Mouse (Mus musculus): Measurements from ENCODE around the gene Rbfox2. TPM values are rescaled to one million over a fixed set of nuclear protein-coding genes. Genes with fewer than 3 reads are reported as not detected.

The Rbfox2 gene
- total RNA-seq, 2 experiments from 2014 or later = 243 TPM

- peak overlapping the region; percentile 36; the same call in 1 of the 2 replicates for H3K27ac ChIP-seq
- no peak overlapping the region for H3K4me3 ChIP-seq
- no peak for TF ChIP-seq CTCF (conservative IDR thresholded peaks at IDR 0.05)
- DNase-seq (ENCODE audit: low spot score in 2 of 2) = no peak
These were observed 71.3 kb downstream of the Rbfox2 start for GRCm38 (mm10) chr15:77235551-77235950.

GRCm38 (mm10) chr15:77234296-77234695 is 72.5 kb downstream of the Rbfox2 start:
- DNase-seq (ENCODE audit: low spot score in 2 of 2) = no peak
- H3K27ac ChIP-seq = peak overlapping the region; percentile 51
- no peak overlapping the region for H3K4me3 ChIP-seq
- TF ChIP-seq CTCF (conservative IDR thresholded peaks at IDR 0.05) = no peak

GRCm38 (mm10) chr15:77230144-77230543 is 76.7 kb downstream of the Rbfox2 start:
- H3K27ac ChIP-seq = peak overlapping the region; percentile 24; the same call in 1 of the 2 replicates
- no peak for DNase-seq (ENCODE audit: low spot score in 2 of 2)
- peak; percentile 63 for TF ChIP-seq CTCF (conservative IDR thresholded peaks at IDR 0.05)
- no peak overlapping the region for H3K4me3 ChIP-seq

DNA sequence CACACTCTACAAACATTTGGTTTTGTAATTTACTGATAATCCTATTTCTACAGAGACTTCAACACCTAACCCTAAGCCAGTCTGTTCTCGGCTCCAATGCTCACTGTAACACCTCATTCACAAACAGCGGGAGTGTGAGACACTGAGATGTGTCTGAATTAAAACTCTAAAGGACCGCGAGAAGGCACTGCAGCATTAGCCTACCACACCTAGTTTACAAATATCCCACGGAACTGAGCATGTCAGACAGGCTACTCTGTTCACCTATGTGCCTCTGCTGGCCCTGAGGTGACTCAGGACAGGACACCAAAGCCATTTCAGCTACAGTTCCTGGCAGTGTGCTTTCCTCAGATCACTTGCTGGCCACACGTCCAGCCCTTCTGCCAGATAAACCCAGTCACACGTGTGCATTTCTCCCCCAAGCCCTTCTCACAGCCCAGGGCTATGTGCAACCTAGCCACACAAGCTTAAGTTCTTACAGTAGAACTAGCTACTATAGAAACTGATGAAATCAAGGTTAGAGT is 79.9 kb downstream of the Rbfox2 start:
- H3K27ac ChIP-seq = peak overlapping the region; percentile 19; the same call in 1 of the 2 replicates
- H3K4me3 ChIP-seq = no peak overlapping the region
- no peak for DNase-seq (ENCODE audit: low spot score in 2 of 2)
- TF ChIP-seq CTCF (conservative IDR thresholded peaks at IDR 0.05) = no peak

- no peak overlapping the region for H3K4me3 ChIP-seq
- H3K27ac ChIP-seq = peak overlapping the region; percentile 3; the same call in 1 of the 2 replicates
- no peak for TF ChIP-seq CTCF (conservative IDR thresholded peaks at IDR 0.05)
- no peak for DNase-seq (ENCODE audit: low spot score in 2 of 2)
These were observed 80.9 kb downstream of the Rbfox2 start for GRCm38 (mm10) chr15:77225858-77226257.

- peak; percentile 90 for TF ChIP-seq CTCF (conservative IDR thresholded peaks at IDR 0.05)
- DNase-seq (ENCODE audit: low spot score in 2 of 2) = peak; percentile 33 to 42
- H3K27ac ChIP-seq = no peak overlapping the region; the same call in 1 of the 2 replicates
- H3K4me3 ChIP-seq = no peak overlapping the region
These were observed 81.5 kb downstream of the Rbfox2 start for GRCm38 (mm10) chr15:77225274-77225673.

- no peak for TF ChIP-seq CTCF (conservative IDR thresholded peaks at IDR 0.05)
- no peak for DNase-seq (ENCODE audit: low spot score in 2 of 2)
- Histone ChIP-seq H3K4me3 (no peak overlapping the region), H3K27ac (no peak overlapping the region)
These were observed 86.0 kb downstream of the Rbfox2 start for GRCm38 (mm10) chr15:77220833-77221232.

GRCm38 (mm10) chr15:77220137-77220536 is 86.7 kb downstream of the Rbfox2 start:
- DNase-seq (ENCODE audit: low spot score in 2 of 2) = no peak
- Histone ChIP-seq H3K4me3 (no peak overlapping the region), H3K27ac (peak overlapping the region; percentile 15; the same call in 1 of the 2 replicates)
- TF ChIP-seq CTCF (conservative IDR thresholded peaks at IDR 0.05) = peak; percentile 65

- DNase-seq (ENCODE audit: low spot score in 2 of 2) = no peak
- Histone ChIP-seq H3K27ac (peak overlapping the region; percentile 15; the same call in 1 of the 2 replicates), H3K4me3 (no peak overlapping the region)
- TF ChIP-seq CTCF (conservative IDR thresholded peaks at IDR 0.05) = no peak
These were observed 87.2 kb downstream of the Rbfox2 start for GRCm38 (mm10) chr15:77219571-77219970.

DNA sequence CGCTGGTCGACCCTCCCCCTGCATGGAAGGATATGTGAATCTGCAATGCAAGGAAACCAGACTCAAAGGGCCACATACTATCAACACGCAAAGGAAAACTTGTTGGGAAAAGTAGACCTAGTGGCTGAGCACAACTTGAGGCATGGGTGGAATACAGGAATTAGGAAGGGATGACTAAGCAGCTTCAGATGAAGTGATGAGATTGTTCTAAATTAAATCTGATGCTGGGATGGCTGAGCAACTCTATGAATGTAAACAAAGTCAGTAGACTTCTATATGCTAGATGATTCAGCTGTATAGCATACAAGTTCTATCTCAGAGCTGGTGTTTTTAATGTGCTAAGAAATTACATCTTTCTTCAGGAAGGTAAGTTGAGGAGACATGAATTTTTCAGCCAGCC is 88.8 kb downstream of the Rbfox2 start:
- no peak for TF ChIP-seq CTCF (conservative IDR thresholded peaks at IDR 0.05)
- DNase-seq (ENCODE audit: low spot score in 2 of 2) = no peak
- Histone ChIP-seq H3K27ac (no peak overlapping the region), H3K4me3 (no peak overlapping the region)

GRCm38 (mm10) chr15:77217523-77217922 is 89.3 kb downstream of the Rbfox2 start:
- no peak for TF ChIP-seq CTCF (conservative IDR thresholded peaks at IDR 0.05)
- DNase-seq (ENCODE audit: low spot score in 2 of 2) = no peak
- no peak overlapping the region for H3K27ac ChIP-seq
- H3K4me3 ChIP-seq = no peak overlapping the region

DNA sequence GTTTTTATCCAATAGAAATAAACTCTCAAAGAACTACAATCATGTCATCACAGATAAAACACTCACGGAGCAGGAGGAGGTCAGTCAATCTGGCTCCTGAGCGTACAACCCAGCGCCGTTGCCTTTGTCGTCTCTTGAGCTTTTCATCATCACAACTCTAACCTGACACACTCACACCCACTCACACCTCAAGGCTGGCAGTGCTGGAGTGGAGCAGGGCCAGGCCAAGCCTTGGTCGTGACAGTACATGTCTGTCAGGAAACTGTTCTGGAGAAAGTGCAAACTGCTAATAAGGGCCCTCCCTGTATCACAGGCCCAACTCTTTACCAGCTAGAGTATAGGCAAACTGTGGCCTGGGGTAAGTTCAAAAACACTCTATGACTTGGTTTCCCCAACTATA is 90.1 kb downstream of the Rbfox2 start:
- Histone ChIP-seq H3K4me3 (no peak overlapping the region), H3K27ac (no peak overlapping the region)
- no peak for DNase-seq (ENCODE audit: low spot score in 2 of 2)
- TF ChIP-seq CTCF (conservative IDR thresholded peaks at IDR 0.05) = no peak

DNA sequence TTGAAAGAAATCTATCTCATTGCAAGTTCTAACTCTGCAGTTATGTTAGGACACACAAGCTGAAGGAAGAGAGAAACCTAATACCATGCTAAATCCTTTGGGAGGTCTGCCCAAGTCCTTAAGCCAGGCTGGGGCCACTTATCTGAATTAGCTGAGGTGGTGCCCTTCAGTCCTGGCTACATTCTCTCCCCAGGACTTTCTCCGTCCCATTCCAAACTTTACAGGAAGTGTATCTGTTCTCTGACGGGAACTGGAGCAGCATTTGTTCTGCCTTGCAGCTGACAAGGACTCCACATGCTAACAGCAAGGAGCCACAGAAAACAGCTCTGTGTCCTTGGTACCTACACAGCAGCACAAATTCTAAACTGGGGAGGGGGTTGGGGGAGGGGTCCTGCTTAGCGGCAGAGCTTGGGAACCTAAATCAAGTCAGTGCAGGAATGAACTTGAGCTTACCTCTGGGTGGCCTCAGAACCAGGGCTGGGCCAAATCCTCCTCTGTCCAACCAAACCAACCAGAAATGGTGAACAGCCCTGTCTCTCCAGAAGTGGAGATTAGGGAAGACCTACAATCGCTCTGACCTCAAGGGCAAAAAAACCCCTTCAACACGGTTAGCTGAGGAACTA is 91.5 kb downstream of the Rbfox2 start:
- TF ChIP-seq CTCF (conservative IDR thresholded peaks at IDR 0.05) = no peak
- H3K27ac ChIP-seq = peak overlapping the region; percentile 36; the same call in 1 of the 2 replicates
- H3K4me3 ChIP-seq = no peak overlapping the region
- DNase-seq (ENCODE audit: low spot score in 2 of 2) = no peak
